Mouse (Mus musculus) kidney, embryonic 14.5 days (tissue): ENCODE measurements around the gene Ghrh. TPM values are rescaled to one million over a fixed set of nuclear protein-coding genes. Genes with fewer than 3 reads are reported as not detected.

Source experiments
- ATAC-seq: fragments of 200-750 bp; cut with Nextera tagmentation; 2 replicates; pipeline ENCODE4 v1.8.0; 2017; ENCODE audit warnings: moderate number of reproducible peaks, mild to moderate bottlenecking, moderate TSS enrichment, moderate library complexity; ENCODE audit not compliant: low FRiP score, low TSS enrichment
- H3K27ac ChIP-seq: fragments of 300-500 bp; sonication (generic); 2 replicates; pipeline ENCODE4 v1.5.1; 2014; ENCODE audit warnings: low read depth, mild to moderate bottlenecking, low read length, moderate library complexity, mixed read lengths
- H3K27me3 ChIP-seq: fragments of 300-500 bp; sonication (generic); 2 replicates; pipeline ENCODE4 v1.6.1; 2014; ENCODE audit warnings: mild to moderate bottlenecking, low read length; ENCODE audit not compliant: control insufficient read depth, insufficient read depth
- H3K36me3 ChIP-seq: fragments of 300-500 bp; sonication (generic); 2 replicates; pipeline ENCODE4 v1.6.1; 2014; ENCODE audit warnings: low read length, mixed read lengths; ENCODE audit not compliant: control insufficient read depth, insufficient read depth
- H3K4me1 ChIP-seq: fragments of 300-500 bp; sonication (generic); 2 replicates; pipeline ENCODE4 v1.6.1; 2014; ENCODE audit warnings: low read length, mixed read lengths; ENCODE audit not compliant: control insufficient read depth, insufficient read depth
- H3K4me2 ChIP-seq: fragments of 300-500 bp; sonication (generic); replicated peaks from 2 replicates; pipeline ENCODE4 v1.6.1; 2014; ENCODE audit warnings: low read depth, mild to moderate bottlenecking, low read length
- H3K4me3 ChIP-seq: fragments of 300-500 bp; sonication (generic); 2 replicates; pipeline ENCODE4 v1.5.1; 2014; ENCODE audit warnings: mild to moderate bottlenecking, low read length
- H3K9ac ChIP-seq: fragments of 300-500 bp; sonication (generic); 2 replicates; pipeline ENCODE4 v1.6.1; 2014; ENCODE audit warnings: low read depth, mild to moderate bottlenecking, low read length, moderate library complexity
- H3K9me3 ChIP-seq: fragments of 300-500 bp; sonication (generic); 2 replicates; pipeline ENCODE4 v1.6.1; 2016; ENCODE audit warnings: low read length; ENCODE audit not compliant: control insufficient read depth
- WGBS: fragments of 180-500 bp; shearing (Covaris S2); extraction: QIAGEN DNeasy Blood & Tissue Kit; methylation state at CpG from one replicate; pipeline ENCODE4 v1.1.7; 2014; 5-methylcytosine and 5-hydroxymethylcytosine counted together
- polyA plus RNA-seq: library from polyadenylated mRNA; unstranded; fragments of >200 nt; fragmentation: Nextera tagmentation; extraction: Ambion mirVana; gene quantifications from 2 replicates; pipeline ENCODE4 v1.2.1, GENCODE M21; 2014

Ghrh gene
- polyA plus RNA-seq, 1 experiment from 2014 or later, result not detected

DNA sequence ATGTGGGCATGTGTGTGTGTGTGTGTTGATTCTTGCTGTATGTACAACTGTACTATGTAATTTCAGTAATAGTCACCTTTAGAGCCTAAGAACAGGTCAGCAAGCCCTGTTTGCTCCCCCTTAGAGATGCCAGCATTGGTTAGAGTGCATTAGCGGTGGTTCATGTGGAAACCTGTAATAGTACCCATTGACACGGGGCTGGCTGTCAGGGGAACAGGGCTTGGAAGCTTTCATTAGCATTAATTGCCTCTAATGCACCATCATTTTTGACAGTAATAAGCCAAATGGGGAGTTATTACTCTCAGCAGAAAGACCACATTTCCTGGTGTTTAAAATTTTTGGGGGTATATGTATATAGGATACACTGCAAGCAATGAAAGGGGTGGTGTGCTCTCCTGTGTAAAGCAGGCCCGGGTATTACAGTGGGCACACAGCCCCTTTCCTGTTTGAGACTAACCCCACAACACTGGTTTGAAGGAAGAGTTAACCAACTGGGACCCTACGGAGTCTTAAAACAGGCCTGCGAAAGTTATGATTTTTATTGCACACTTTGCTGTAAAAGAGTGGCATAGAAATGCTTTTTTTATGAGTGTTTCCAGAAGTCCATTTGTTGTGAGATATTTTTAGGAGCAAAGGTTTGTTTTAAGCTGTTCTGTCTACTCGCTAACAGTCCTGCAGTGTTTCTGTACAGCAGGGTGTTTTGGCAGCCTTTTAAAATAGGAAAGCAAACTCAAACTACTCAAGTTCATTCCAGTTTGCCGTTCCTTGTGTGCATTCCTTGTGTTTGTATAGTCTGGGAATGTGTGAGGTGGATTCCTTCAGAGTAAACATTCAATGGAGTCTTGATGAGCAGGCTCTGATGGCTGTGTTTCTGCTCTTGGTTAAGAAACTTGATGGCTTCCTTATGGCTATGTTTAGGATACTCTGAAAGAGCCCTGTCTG, 40.9 kb downstream of the Ghrh start:
- H3K4me1 ChIP-seq, result no peaks in the 10 kb centered on the region
- 82% methylated on average over 7 of the region's 7 CpGs for WGBS
- H3K9me3 ChIP-seq, result no peaks in the 10 kb centered on the region
- peaks cover 91% of the 10 kb centered on the region for H3K36me3 ChIP-seq
- H3K9ac ChIP-seq, result no peak overlapping the region
- no peak overlapping the region for H3K4me3 ChIP-seq
- no peak overlapping the region for H3K27ac ChIP-seq
- ATAC-seq, result no peak
- H3K27me3 ChIP-seq, result no peaks in the 10 kb centered on the region
- H3K4me2 ChIP-seq, result no peak overlapping the region

DNA sequence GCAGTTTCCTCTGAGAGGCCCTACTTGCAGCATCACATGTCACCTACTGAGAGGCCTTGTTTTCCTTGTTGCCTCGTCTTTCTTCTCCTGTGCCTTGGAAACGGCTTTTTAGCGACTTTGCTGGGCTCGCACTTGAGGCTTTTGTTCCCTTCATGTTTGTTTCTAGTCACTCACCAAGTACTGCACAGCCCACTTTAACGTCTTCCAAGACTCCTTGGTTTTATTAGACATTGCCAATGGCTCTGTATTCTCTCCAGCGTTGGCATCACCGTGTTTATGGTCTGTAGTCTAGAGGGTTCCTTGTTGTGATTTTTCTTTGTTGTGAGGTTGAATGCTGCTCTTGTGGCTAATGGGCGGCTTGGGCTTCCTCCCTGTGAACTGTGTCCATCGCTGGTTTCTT, 44.2 kb downstream of the Ghrh start:
- ATAC-seq, result no peak
- WGBS, result 55% methylated on average over 9 of the region's 9 CpGs

DNA sequence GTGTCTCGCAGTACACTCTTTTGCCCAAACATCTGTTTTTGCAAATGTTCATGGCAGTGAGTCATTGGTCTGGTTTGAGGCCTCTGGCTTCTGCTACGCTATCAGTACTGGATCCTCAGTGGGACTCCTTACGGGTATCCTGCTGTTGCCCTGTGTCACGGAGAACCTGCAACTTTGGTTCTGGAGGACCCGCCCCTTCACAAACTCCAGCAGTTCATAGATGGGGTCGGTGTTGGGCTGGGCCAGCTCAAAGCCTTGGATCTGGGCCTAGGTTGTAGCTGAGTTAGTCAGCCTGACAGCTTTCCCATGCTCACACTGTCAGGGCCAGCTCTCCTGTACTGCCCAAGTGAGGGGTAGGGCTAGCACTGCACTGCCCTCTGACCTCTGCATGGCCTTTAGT, 47.3 kb downstream of the Ghrh start:
- no peak overlapping the region for H3K27ac ChIP-seq
- no peaks in the 10 kb centered on the region for H3K27me3 ChIP-seq
- H3K36me3 ChIP-seq, result peaks cover 95% of the 10 kb centered on the region
- H3K9ac ChIP-seq, result no peak overlapping the region
- H3K4me2 ChIP-seq, result no peak overlapping the region
- H3K4me3 ChIP-seq, result no peak overlapping the region
- WGBS, result 96% methylated on average over 6 of the region's 6 CpGs
- H3K9me3 ChIP-seq, result no peaks in the 10 kb centered on the region
- H3K4me1 ChIP-seq, result no peaks in the 10 kb centered on the region
- no peak for ATAC-seq

More for the DNA sequence above, 44.2 kb downstream of the Ghrh start:
- Histone ChIP-seq H3K27me3 (no peaks in the 10 kb centered on the region), H3K9me3 (no peaks in the 10 kb centered on the region), H3K4me2 (no peak overlapping the region), H3K36me3 (peaks cover 90% of the 10 kb centered on the region), H3K9ac (no peak overlapping the region), H3K4me1 (no peaks in the 10 kb centered on the region), H3K4me3 (no peak overlapping the region), H3K27ac (no peak overlapping the region)

DNA sequence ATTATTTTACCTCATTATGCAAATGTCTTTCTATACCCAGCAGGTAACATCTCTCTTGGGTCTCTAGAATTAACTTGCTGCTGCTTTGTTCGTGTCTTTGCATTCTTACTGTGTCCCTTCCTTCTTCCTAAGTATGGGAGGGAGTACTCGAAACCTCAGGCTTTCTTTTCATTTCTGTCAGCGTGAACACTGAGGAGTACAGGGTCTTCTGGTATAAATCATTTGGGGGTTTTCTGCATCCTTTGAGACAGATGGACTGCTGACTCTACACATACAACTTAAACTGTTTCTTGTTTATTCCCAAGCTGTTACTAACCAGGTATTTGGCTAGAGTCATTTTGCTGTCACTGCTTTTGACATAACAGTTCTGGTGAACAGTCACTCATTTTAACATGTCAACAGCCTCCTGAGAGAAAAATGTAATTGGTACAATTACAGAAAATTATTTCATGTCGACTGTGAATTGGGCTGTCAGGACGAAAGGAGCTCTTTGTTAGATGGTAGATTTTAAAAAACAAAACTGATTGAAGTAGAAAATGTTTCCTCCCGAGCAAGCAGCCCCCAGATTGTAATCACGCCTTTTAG, 51.1 kb downstream of the Ghrh start:
- Histone ChIP-seq H3K36me3 (peaks cover 96% of the 10 kb centered on the region), H3K27ac (no peak overlapping the region), H3K4me3 (no peak overlapping the region), H3K4me2 (no peak overlapping the region), H3K9me3 (no peaks in the 10 kb centered on the region), H3K9ac (no peak overlapping the region), H3K4me1 (no peaks in the 10 kb centered on the region), H3K27me3 (no peaks in the 10 kb centered on the region)
- no peak for ATAC-seq
- WGBS, result 74% methylated on average over 7 of the region's 7 CpGs

DNA sequence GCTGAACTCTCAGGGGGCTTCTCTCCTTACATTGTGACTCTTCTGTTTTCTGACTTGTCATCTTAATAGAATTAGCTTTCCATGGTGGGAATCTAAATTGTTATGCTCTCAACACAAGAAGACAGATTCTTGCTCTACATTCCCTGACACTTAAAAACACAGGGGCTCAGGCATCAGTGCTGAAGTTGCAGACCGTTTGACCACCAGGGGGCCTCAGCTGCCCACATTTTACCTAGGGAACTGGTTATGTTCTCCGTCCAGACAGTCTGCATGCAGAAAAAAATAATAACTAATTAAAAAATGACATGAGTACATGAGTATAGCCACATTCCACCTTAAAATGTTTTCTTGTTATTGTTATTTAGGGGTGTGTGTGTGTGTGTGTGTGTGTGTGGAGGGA, 55.2 kb downstream of the Ghrh start:
- 20% methylated on average over 2 of the region's 2 CpGs for WGBS

DNA sequence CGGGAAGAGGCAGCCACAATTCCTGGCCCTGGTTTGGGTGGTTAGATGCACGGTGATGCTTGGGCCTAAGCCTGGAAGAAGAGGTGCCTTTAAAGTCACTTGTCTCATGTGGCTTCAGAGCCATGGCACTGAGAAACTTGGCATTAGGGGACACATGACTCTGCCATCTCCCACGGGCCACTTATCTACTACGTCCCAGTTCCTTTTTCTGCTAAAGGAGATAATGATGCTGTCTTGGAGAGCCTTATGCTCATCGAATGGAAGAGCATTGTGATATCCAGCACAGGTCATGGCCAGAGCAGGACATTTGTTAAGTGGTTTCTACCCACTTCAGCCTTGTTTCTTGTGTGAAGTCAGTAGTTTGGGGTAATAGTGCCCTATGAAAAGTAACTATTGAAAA, 58.3 kb downstream of the Ghrh start:
- H3K4me2 ChIP-seq, result no peak overlapping the region
- no peak for ATAC-seq
- H3K9me3 ChIP-seq, result no peaks in the 10 kb centered on the region
- no peaks in the 10 kb centered on the region for H3K27me3 ChIP-seq
- H3K27ac ChIP-seq, result no peak overlapping the region
- 98% methylated on average over 5 of the region's 5 CpGs for WGBS
- no peak overlapping the region for H3K4me3 ChIP-seq
- peaks cover 88% of the 10 kb centered on the region for H3K36me3 ChIP-seq
- H3K4me1 ChIP-seq, result no peaks in the 10 kb centered on the region
- no peak overlapping the region for H3K9ac ChIP-seq

More for the DNA sequence above, 55.2 kb downstream of the Ghrh start:
- no peaks in the 10 kb centered on the region for H3K4me1 ChIP-seq
- ATAC-seq, result no peak
- H3K36me3 ChIP-seq, result peaks cover 92% of the 10 kb centered on the region
- H3K4me3 ChIP-seq, result no peak overlapping the region
- H3K27ac ChIP-seq, result no peak overlapping the region
- H3K9ac ChIP-seq, result no peak overlapping the region
- H3K4me2 ChIP-seq, result no peak overlapping the region
- H3K27me3 ChIP-seq, result no peaks in the 10 kb centered on the region
- H3K9me3 ChIP-seq, result no peaks in the 10 kb centered on the region

DNA sequence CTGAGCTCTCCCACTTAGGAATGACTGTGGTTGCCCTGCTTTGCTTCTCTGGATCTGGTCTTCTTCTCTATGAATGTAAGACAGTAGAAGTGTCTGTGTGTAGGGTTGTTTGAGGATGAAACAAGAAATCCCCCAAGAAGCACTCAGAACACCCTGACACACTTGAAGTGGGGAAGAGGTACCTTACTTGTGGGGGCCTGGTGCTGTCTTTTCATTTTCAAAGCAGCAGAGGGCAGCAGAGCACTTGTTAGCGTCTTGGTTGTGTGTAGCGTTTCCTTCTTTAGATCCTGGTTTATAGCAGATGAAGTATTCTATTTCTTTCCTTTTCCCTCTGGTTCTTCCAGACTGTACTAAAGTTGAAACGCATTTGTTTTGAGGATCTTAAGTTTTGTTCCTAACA, 59.8 kb downstream of the Ghrh start:
- Histone ChIP-seq H3K36me3 (peaks cover 87% of the 10 kb centered on the region), H3K9me3 (no peaks in the 10 kb centered on the region), H3K27me3 (no peaks in the 10 kb centered on the region), H3K4me1 (no peaks in the 10 kb centered on the region), H3K27ac (no peak overlapping the region), H3K4me2 (no peak overlapping the region), H3K9ac (no peak overlapping the region), H3K4me3 (no peak overlapping the region)
- no peak for ATAC-seq
- 25% methylated on average over 3 of the region's 3 CpGs for WGBS

DNA sequence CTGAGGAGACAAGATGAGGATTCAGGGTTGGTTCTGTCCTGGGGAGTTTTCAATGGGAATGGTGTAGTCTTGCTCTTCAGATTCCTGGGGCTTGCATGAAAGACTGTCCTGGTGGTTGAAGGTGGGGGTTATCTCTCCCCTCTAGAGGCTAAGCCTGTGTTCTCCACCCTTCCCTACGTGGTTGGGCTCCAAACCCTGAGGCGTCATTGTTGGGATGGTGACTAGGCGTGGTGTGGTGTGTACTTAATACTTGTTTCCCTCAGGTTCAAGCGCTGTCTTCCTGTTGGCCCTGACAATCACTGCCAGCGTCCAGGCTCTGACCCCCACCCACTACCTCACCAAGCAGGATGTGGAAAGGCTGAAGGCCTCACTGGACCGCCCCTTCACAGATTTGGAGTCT, 64.0 kb downstream of the Ghrh start:
- H3K27me3 ChIP-seq, result no peaks in the 10 kb centered on the region
- WGBS, result 87% methylated on average over 6 of the region's 6 CpGs
- no peaks in the 10 kb centered on the region for H3K9me3 ChIP-seq
- no peak overlapping the region for H3K4me2 ChIP-seq
- no peak overlapping the region for H3K27ac ChIP-seq
- no peak for ATAC-seq
- peaks cover 52% of the 10 kb centered on the region for H3K36me3 ChIP-seq
- no peak overlapping the region for H3K9ac ChIP-seq
- peaks cover 13% of the 10 kb centered on the region for H3K4me1 ChIP-seq
- no peak overlapping the region for H3K4me3 ChIP-seq
